Mouse (Mus musculus) myocyte (in vitro differentiated cells): ENCODE measurements around the gene Gm20388.

Source experiments
- CEBPB ChIP-seq: IDR thresholded peaks from 2 replicates; pipeline ENCODE4 v1.6.1; 2011; ENCODE audit warnings: mild to moderate bottlenecking, moderate library complexity; ENCODE audit not compliant: poor library complexity, insufficient read depth, severe bottlenecking
- E2F4 ChIP-seq: IDR thresholded peaks from one replicate; pipeline ENCODE4 v1.6.1; 2011; ENCODE audit warnings: mild to moderate bottlenecking, control low read depth, moderate library complexity; ENCODE audit not compliant: insufficient read depth
- MAX ChIP-seq: IDR thresholded peaks from one replicate; pipeline ENCODE4 v1.6.1; 2011; ENCODE audit warnings: low read depth, mild to moderate bottlenecking, control low read depth
- MYOD1 ChIP-seq, 3 experiments: IDR thresholded peaks; one replicate each; pipeline ENCODE4 v1.6.1; 2011; ENCODE audit warnings: control low read depth in 2 of 3, low read depth in 2 of 3, mild to moderate bottlenecking in 2 of 3, moderate library complexity in 1 of 3; ENCODE audit not compliant: insufficient read length in 2 of 3, control insufficient read depth in 1 of 3
- MYOG ChIP-seq, 3 experiments: IDR thresholded peaks; one replicate each; pipeline ENCODE4 v1.6.1; 2011; ENCODE audit warnings: control low read depth in 2 of 3, low read depth in 2 of 3, mild to moderate bottlenecking in 2 of 3; ENCODE audit not compliant: insufficient read length in 2 of 3, control insufficient read depth in 1 of 3, insufficient read depth in 1 of 3
- POLR2A ChIP-seq: IDR thresholded peaks from one replicate; pipeline ENCODE4 v1.6.1; 2011; ENCODE audit warnings: low read depth, mild to moderate bottlenecking, control low read depth, moderate library complexity; ENCODE audit not compliant: insufficient read length
- POLR2AphosphoS2 ChIP-seq: IDR thresholded peaks from one replicate; pipeline ENCODE4 v1.6.1; 2011; ENCODE audit warnings: low read depth, control low read depth; ENCODE audit not compliant: insufficient read length
- SRF ChIP-seq: IDR thresholded peaks from one replicate; pipeline ENCODE4 v1.6.1; 2011; ENCODE audit warnings: low read depth; ENCODE audit not compliant: control insufficient read depth, insufficient read length
- TCF12 ChIP-seq: IDR thresholded peaks from one replicate; pipeline ENCODE4 v1.6.1; 2011; ENCODE audit warnings: mild to moderate bottlenecking, control low read depth; ENCODE audit not compliant: poor library complexity, insufficient read depth, severe bottlenecking
- TCF3 ChIP-seq: IDR thresholded peaks from one replicate; pipeline ENCODE4 v1.6.1; 2011; ENCODE audit warnings: low read depth, control low read depth; ENCODE audit not compliant: insufficient read length
- USF1 ChIP-seq: IDR thresholded peaks from one replicate; pipeline ENCODE4 v1.6.1; 2011; ENCODE audit warnings: low read depth, mild to moderate bottlenecking, control low read depth, moderate library complexity

- TF ChIP-seq POLR2A, result no peak
- TF ChIP-seq TCF12, result no peak
- TF ChIP-seq USF1, result no peak
- no peak for TF ChIP-seq MAX
- no peak for TF ChIP-seq TCF3
- no peak for TF ChIP-seq CEBPB
- TF ChIP-seq POLR2AphosphoS2, result no peak
- TF ChIP-seq E2F4, result no peak
- TF ChIP-seq MYOG (IDR thresholded peaks at IDR 0.05; ENCODE audit: control insufficient read depth in 1 of 3, insufficient read depth in 1 of 3, insufficient read length in 2 of 3, low read depth in 2 of 3), result no peak
- no peak for TF ChIP-seq SRF
- no peak for TF ChIP-seq MYOD1 (IDR thresholded peaks at IDR 0.05; ENCODE audit: control insufficient read depth in 1 of 3, insufficient read length in 2 of 3, low read depth in 2 of 3)
Observed at GRCm38 (mm10) chr8:124289481-124290050, 4378.9 kb downstream of the Gm20388 start.
